Mouse (Mus musculus): ENCODE data around the gene 6330409D20Rik. TPM values are rescaled to one million over a fixed set of nuclear protein-coding genes. Genes with fewer than 3 reads are reported as not detected.

Gene 6330409D20Rik
- polyA plus RNA-seq, 1 experiment from 2014 or later: 0.16 TPM

DNA sequence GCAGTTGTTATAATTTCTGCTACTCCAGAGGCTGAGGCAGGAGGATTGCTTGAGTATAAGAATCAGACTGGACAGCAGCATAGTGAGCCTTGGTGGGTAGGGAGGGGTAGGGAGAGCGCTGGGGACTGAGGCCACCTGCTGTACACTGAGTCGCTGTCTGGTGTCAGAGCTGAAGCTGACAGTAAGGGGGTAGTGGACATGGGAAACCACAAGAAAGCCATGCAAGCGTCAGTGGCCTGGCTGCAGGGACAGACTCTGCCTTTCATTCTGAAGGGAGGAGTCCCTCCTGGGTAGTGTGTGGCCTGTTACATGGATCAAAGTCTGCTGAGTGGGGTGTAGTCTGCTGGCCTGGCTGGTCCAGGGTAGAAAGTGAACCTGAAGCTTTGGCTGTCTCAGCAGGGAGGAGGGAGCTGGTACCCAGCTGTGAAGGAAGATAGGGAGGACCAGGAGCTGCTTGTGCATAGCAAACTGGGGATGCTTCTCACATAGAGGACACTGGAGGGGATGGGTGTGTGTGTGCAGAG, 4.4 kb downstream of the 6330409D20Rik start:
- peaks cover 15% of the 10 kb centered on the region for H3K27me3 ChIP-seq
- H3K4me2 ChIP-seq: no peak overlapping the region
- H3K4me1 ChIP-seq (replicated peaks): peaks cover 47% of the 10 kb centered on the region
- peak overlapping the region; percentile 34; the same call in 1 of the 2 replicates for H3K27ac ChIP-seq
- no peaks in the 10 kb centered on the region for H3K9me3 ChIP-seq (replicated peaks)
- no peak overlapping the region for H3K4me3 ChIP-seq
- no peak for ATAC-seq (replicated peaks; ENCODE audit: insufficient number of reproducible peaks, insufficient read depth, low FRiP score, low read depth)
- no peak overlapping the region for H3K9ac ChIP-seq
- 38% methylated on average over 3 of the region's 3 CpGs for WGBS
- no peaks in the 10 kb centered on the region for H3K36me3 ChIP-seq

DNA sequence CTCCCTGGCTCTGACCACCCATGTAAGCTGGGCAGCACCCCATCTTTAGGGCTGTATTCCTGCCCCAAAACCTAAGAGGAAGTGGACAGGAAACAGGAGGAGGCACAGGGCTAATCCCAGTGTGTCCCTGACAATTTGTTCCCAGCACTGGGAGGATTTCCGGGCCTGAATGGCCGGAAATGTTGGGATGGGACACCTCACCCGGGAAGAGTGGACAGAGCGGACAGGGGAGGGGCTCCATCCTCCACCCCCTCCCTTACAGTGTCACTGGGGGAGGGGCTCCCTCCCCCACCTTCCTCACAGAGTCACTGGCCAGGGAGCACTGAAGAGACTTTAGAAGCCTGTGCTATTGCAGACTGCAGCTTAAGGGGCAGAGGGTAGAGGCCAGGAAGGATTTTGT, 5.9 kb downstream of the 6330409D20Rik start:
- H3K36me3 ChIP-seq: no peaks in the 10 kb centered on the region
- H3K4me3 ChIP-seq: no peak overlapping the region
- H3K9ac ChIP-seq: no peak overlapping the region
- 0 out of 2 replicates have a peak overlapping the region, but pooled peaks have one; percentile 10 for H3K4me2 ChIP-seq
- no peaks in the 10 kb centered on the region for H3K9me3 ChIP-seq (replicated peaks)
- peak; percentile 67 for ATAC-seq (replicated peaks; ENCODE audit: insufficient number of reproducible peaks, insufficient read depth, low FRiP score, low read depth)
- WGBS: 44% methylated on average over 4 of the region's 4 CpGs
- peaks cover 52% of the 10 kb centered on the region for H3K4me1 ChIP-seq (replicated peaks)
- peak overlapping the region; percentile 79 for H3K27ac ChIP-seq
- peaks cover 4% of the 10 kb centered on the region; the same call in 1 of the 2 replicates for H3K27me3 ChIP-seq

DNA sequence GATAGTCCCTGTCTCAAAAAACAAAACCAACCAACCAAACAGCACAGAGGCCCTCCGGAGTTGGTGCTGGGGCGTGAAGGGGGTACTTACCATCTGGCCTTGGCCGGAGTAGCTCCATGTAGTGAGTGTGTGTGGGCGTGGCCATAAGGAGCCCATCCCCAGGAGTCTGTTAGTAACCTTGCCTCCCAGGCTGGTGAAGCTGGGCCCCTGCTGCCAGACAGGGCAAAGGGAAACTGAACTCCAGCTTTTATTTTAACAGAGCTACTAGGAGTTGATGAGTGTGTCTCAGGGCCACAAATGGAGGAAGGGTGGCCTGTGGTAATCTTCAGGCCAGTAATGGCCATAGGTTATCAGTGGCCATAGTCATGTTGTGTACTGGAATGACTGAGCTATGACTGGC, 6.3 kb downstream of the 6330409D20Rik start:
- ATAC-seq (replicated peaks; ENCODE audit: insufficient number of reproducible peaks, insufficient read depth, low FRiP score, low read depth): no peak; the same call in 1 of the 2 replicates
- H3K27me3 ChIP-seq: no peaks in the 10 kb centered on the region
- 44% methylated on average over 4 of the region's 4 CpGs for WGBS
- H3K4me3 ChIP-seq: no peak overlapping the region
- no peaks in the 10 kb centered on the region for H3K36me3 ChIP-seq
- H3K4me1 ChIP-seq (replicated peaks): peaks cover 52% of the 10 kb centered on the region
- H3K4me2 ChIP-seq: 0 out of 2 replicates have a peak overlapping the region, but pooled peaks have one; percentile 10
- no peak overlapping the region for H3K9ac ChIP-seq
- peak overlapping the region; percentile 79 for H3K27ac ChIP-seq
- H3K9me3 ChIP-seq (replicated peaks): no peaks in the 10 kb centered on the region

DNA sequence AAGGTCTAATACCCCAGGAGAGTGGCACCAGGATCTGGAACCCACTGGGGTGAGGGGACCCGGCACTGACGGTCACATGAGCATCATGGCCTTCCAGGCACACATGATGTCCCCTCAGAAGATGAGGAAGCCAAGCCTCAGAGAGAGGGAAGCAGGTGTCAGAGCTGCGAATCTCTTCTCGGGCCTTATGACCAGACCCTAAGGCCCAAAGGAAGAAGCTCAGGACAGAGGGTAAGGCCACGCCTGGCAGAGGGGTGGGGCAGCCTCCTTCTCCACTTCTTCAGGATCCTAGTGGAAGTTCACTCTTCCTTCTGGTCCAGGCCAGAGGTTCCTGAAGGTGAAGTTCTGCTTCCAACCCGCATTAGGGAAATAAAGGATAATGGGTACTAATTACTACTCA, 8.1 kb downstream of the 6330409D20Rik start:
- H3K36me3 ChIP-seq: no peaks in the 10 kb centered on the region
- no peaks in the 10 kb centered on the region for H3K9me3 ChIP-seq (replicated peaks)
- no peak overlapping the region for H3K4me2 ChIP-seq
- H3K4me1 ChIP-seq (replicated peaks): peaks cover 59% of the 10 kb centered on the region
- no peak for ATAC-seq (replicated peaks; ENCODE audit: insufficient number of reproducible peaks, insufficient read depth, low FRiP score, low read depth)
- H3K4me3 ChIP-seq: no peak overlapping the region
- H3K27ac ChIP-seq: peak overlapping the region; percentile 18; the same call in 1 of the 2 replicates
- 74% methylated on average over 6 of the region's 6 CpGs for WGBS
- no peak overlapping the region for H3K9ac ChIP-seq
- H3K27me3 ChIP-seq: no peaks in the 10 kb centered on the region

DNA sequence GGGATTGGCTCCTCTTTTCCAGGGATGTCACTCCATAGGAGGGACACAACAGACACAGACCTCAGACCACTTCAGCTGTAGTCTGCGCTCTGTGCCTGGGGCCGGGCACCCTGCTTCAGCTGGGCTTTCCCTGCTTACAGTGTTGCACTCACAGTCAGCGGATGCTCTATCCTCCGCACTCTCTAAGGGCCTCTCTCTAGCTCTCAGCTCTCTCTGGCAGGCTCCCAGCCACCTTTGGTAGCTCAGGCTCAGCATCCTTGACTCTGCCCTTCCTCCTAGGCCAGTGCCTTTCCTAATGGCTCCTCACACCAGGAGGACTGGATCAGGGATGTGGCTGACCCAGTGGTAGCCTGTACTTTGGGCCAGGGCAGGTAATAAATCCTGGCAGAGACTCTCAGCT, 8.9 kb downstream of the 6330409D20Rik start:
- Histone ChIP-seq H3K9ac (peak overlapping the region; percentile 38; the same call in 1 of the 2 replicates), H3K27me3 (no peaks in the 10 kb centered on the region), H3K27ac (peak overlapping the region; percentile 76), H3K4me3 (no peak overlapping the region), H3K4me2 (peak overlapping the region; percentile 74), H3K4me1 (replicated peaks) (peaks cover 62% of the 10 kb centered on the region), H3K9me3 (replicated peaks) (no peaks in the 10 kb centered on the region), H3K36me3 (no peaks in the 10 kb centered on the region)
- WGBS: 50% methylated on average over 4 of the region's 4 CpGs
- no peak for ATAC-seq (replicated peaks; ENCODE audit: insufficient number of reproducible peaks, insufficient read depth, low FRiP score, low read depth)

DNA sequence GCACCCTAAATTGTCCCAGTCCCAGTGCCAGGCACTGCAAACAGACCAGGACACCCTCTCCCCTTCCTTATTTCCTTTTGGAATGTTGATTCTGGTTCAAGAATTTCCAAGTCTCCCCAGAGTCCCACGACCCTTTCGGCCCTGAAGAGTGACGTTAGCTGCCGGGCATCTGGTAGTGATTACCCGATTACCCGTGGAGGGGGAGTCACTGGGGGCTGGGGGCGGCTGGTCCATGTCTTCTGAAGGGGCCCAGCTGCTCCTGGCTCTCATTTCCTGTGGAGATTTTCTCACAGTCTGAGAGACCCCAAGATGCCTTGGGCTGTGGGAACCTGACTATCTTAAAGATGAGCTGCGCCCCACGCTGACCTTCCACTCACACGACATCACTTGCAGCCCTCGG, 10.0 kb downstream of the 6330409D20Rik start:
- WGBS: 19% methylated on average over 11 of the region's 11 CpGs
- Histone ChIP-seq H3K27ac (peak overlapping the region; percentile 76), H3K4me2 (peak overlapping the region; percentile 74), H3K36me3 (no peaks in the 10 kb centered on the region), H3K27me3 (no peaks in the 10 kb centered on the region), H3K4me1 (replicated peaks) (peaks cover 55% of the 10 kb centered on the region), H3K9ac (peak overlapping the region; percentile 25; the same call in 1 of the 2 replicates), H3K4me3 (peak overlapping the region; percentile 57), H3K9me3 (replicated peaks) (no peaks in the 10 kb centered on the region)
- ATAC-seq (replicated peaks; ENCODE audit: insufficient number of reproducible peaks, insufficient read depth, low FRiP score, low read depth): no peak

DNA sequence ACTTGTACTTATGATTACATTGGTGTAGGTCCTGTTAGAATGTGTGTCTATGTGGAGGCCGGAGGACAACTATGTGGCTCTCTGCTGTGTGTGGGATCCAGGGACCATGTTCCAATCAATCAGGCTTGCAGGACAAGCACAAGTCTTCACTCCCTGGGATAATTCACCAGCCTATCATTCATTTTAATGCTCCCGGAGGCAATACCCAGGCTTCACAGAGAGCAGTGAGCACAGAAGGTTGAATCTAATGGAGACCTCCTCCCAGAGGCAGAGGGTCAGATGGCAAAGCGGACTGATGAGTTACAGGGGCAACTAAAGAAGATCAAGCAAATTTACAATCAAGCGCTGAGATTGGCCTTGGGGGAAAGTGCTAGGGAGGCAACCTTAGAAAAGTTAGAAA, 11.3 kb downstream of the 6330409D20Rik start:
- H3K27ac ChIP-seq: peak overlapping the region; percentile 76
- 60% methylated on average over 4 of the region's 4 CpGs for WGBS
- H3K4me2 ChIP-seq: peak overlapping the region; percentile 74
- H3K4me3 ChIP-seq: peak overlapping the region; percentile 57
- no peaks in the 10 kb centered on the region for H3K27me3 ChIP-seq
- no peak for ATAC-seq (replicated peaks; ENCODE audit: insufficient number of reproducible peaks, insufficient read depth, low FRiP score, low read depth)
- peaks cover 44% of the 10 kb centered on the region for H3K4me1 ChIP-seq (replicated peaks)
- H3K9me3 ChIP-seq (replicated peaks): no peaks in the 10 kb centered on the region
- no peak overlapping the region for H3K9ac ChIP-seq
- H3K36me3 ChIP-seq: no peaks in the 10 kb centered on the region

DNA sequence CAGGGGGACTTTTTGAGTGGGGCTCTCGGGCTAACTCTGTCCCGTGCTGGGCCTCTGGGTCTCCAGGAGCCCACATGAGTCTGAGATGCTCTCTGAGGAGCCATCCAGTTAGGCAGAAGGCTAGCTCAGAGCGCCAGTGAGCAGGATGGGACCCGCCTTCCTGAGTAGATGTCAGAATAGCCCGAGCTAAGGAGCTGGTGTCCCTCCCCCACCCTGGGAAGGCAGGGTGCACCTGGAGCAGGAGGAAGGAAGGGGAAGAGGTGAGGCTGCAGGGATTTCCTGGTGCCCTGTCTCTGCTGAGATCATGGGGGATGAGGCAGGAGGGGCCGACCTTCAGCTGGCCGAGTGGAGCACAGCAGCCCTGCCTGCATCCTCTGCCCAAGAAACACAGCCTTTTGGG, 12.4 kb downstream of the 6330409D20Rik start:
- peak overlapping the region; percentile 74 for H3K4me2 ChIP-seq
- ATAC-seq (replicated peaks; ENCODE audit: insufficient number of reproducible peaks, insufficient read depth, low FRiP score, low read depth): peak; percentile 12; the same call in 1 of the 2 replicates
- H3K4me1 ChIP-seq (replicated peaks): peaks cover 35% of the 10 kb centered on the region
- peak overlapping the region; percentile 57 for H3K4me3 ChIP-seq
- H3K27ac ChIP-seq: peak overlapping the region; percentile 76
- H3K9me3 ChIP-seq (replicated peaks): no peaks in the 10 kb centered on the region
- H3K9ac ChIP-seq: peak overlapping the region; percentile 42
- WGBS: 35% methylated on average over 7 of the region's 7 CpGs
- no peaks in the 10 kb centered on the region for H3K36me3 ChIP-seq
- H3K27me3 ChIP-seq: no peaks in the 10 kb centered on the region

DNA sequence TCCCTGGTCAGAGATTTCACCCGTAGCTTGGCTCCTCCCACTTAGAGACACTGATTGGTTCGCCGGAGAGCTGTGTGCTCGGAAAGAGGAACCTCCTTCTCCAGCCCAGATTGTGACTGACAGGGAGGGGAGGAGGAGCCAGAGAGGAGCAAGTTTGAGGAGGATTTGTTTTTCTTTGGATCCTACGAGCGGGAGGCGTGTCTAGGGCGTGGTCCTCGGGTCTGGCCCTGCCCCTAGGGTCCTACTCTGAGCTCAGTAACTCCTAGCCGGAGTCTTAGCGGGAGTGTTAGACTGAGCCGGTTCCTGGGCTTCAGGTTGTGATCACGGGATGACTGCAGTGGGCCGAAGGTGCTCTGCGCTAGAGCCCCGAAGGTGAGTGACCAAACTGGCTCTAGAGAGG, 13.4 kb downstream of the 6330409D20Rik start:
- no peaks in the 10 kb centered on the region for H3K9me3 ChIP-seq (replicated peaks)
- peaks cover 32% of the 10 kb centered on the region for H3K4me1 ChIP-seq (replicated peaks)
- WGBS: 1% methylated on average over 16 of the region's 16 CpGs
- peak overlapping the region; percentile 76 for H3K27ac ChIP-seq
- peak; percentile 97 for ATAC-seq (replicated peaks; ENCODE audit: insufficient number of reproducible peaks, insufficient read depth, low FRiP score, low read depth)
- H3K27me3 ChIP-seq: no peaks in the 10 kb centered on the region
- H3K4me3 ChIP-seq: peak overlapping the region; percentile 57
- H3K36me3 ChIP-seq: no peaks in the 10 kb centered on the region
- H3K9ac ChIP-seq: peak overlapping the region; percentile 57
- H3K4me2 ChIP-seq: peak overlapping the region; percentile 74

DNA sequence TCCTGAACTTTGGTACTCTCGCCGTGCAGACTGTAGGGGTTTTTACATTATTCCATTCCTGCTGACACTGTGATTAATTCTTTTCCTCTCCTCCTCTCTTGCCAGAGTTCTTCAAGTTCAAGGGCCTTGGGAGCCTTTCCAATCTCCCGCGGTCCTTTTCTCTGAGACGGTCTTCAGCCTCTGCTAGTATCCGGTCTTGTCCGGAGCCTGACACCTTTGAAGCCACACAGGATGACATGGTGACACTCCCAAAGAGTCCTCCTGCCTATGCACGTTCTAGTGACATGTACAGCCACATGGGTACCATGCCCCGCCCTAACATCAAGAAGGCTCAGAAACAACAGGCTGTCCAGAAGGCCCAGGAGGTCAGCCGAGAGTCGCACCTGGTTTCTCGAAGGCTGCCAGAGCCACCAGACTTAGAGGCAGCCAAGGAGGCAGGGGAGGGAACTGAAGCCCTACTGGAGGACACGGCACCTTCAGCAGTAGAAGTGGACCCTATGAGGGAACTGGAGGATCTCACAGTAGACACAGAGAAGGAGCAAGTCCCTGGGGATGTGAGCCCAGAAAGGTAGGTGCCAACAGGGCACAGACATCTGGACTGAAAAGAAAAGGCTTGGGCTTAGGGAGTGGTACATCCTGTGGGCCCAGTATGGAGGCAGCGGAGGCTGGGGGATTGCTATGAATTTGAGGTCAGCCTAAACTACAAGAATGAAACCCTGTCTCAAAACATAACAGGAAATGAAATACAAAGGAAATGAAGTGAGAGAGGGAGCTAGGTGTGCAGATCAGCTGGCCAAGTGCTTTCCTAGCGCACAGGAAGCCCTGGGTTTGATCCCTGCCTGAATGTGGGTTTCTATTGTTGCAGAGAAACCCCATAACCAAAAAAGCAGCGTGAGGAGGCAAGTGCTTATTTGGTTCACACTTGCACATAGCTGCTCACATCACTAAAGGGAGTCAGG, 15.7 kb downstream of the 6330409D20Rik start:
- Histone ChIP-seq H3K27ac (peak overlapping the region; percentile 22; the same call in 1 of the 2 replicates), H3K36me3 (no peaks in the 10 kb centered on the region), H3K4me1 (replicated peaks) (peaks cover 28% of the 10 kb centered on the region), H3K27me3 (no peaks in the 10 kb centered on the region), H3K9me3 (replicated peaks) (no peaks in the 10 kb centered on the region), H3K4me2 (no peak overlapping the region), H3K4me3 (no peak overlapping the region), H3K9ac (no peak overlapping the region)
- 69% methylated on average over 16 of the region's 16 CpGs for WGBS
- no peak for ATAC-seq (replicated peaks; ENCODE audit: insufficient number of reproducible peaks, insufficient read depth, low FRiP score, low read depth)

DNA sequence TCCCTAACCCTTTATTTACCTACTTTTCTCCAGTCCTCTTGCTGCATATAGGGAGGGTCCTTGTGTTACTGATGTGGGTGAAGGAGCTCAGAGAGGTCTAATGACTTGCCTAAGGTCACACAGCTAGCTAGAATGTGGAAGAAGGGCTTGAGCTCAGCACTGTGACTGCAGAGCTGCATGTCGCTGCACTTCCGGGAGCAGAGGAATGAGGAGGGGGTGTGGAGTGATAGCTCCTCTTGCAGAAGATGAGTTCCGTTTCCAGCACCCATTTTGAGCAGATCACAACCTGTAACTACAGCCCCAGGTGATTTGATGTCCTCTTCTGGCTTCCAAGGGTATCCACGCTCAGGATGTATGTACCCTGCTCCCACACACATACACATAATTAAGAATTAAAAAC, 16.7 kb downstream of the 6330409D20Rik start:
- Histone ChIP-seq H3K36me3 (no peaks in the 10 kb centered on the region), H3K27ac (no peak overlapping the region), H3K9ac (no peak overlapping the region), H3K27me3 (no peaks in the 10 kb centered on the region), H3K4me1 (replicated peaks) (peaks cover 28% of the 10 kb centered on the region), H3K4me2 (no peak overlapping the region), H3K4me3 (no peak overlapping the region), H3K9me3 (replicated peaks) (no peaks in the 10 kb centered on the region)
- 67% methylated on average over 4 of the region's 4 CpGs for WGBS
- no peak for ATAC-seq (replicated peaks; ENCODE audit: insufficient number of reproducible peaks, insufficient read depth, low FRiP score, low read depth)

Measured in heart, embryonic 15.5 days (tissue).